Comparison of ENCODE assay signal across 18 mouse cellular contexts in genomic region chr11:65352516-65352915, GRCm38 (mm10).
"Had no signal": no experiment of that assay in that cellular context is flagged by ENCODE, and none has a peak within 500 bp of the region (broad histone marks: within the 10 kb centered on the region; RNA-seq: fewer than 3 reads in every experiment).

No protein-coding gene starts in this region.

- H3K9me3 ChIP-seq: liver, embryonic 13.5 days; megakaryocyte, embryonic 14.5 days; midbrain, embryonic 10.5 days; midbrain, embryonic 15.5 days; neural tube, embryonic 12.5 days; neural tube, embryonic 15.5 days; stomach, embryonic 15.5 days had no signal

- H3K9ac ChIP-seq: liver, embryonic 13.5 days; lung, embryonic 14.5 days; midbrain, embryonic 15.5 days; neural tube, embryonic 12.5 days; neural tube, embryonic 15.5 days; stomach, embryonic 15.5 days had no signal

- H3K27ac ChIP-seq: liver, embryonic 13.5 days; midbrain, embryonic 10.5 days; midbrain, embryonic 15.5 days; neural tube, embryonic 12.5 days; neural tube, embryonic 15.5 days; stomach, embryonic 15.5 days had no signal

- DNase-seq: kidney, adult 18-20 months; kidney, adult 9 months; kidney, postnatal 14 days; kidney, postnatal 4 days; left cerebral cortex, postnatal 4 days; liver, embryonic 13.5 days; lung, embryonic 14.5 days; lung, postnatal 36 days; right cerebral cortex, postnatal 25 days; spleen, adult 18-20 months; thymus, postnatal 25 days had no signal

- H3K4me3 ChIP-seq: liver, embryonic 13.5 days; megakaryocyte, embryonic 14.5 days; midbrain, embryonic 10.5 days; midbrain, embryonic 15.5 days; neural tube, embryonic 12.5 days; neural tube, embryonic 15.5 days; stomach, embryonic 15.5 days had no signal

- H3K4me2 ChIP-seq: liver, embryonic 13.5 days; lung, embryonic 14.5 days; midbrain, embryonic 15.5 days; neural tube, embryonic 12.5 days; neural tube, embryonic 15.5 days; stomach, embryonic 15.5 days had no signal

- H3K4me1 ChIP-seq: liver, embryonic 13.5 days; megakaryocyte, embryonic 14.5 days; midbrain, embryonic 15.5 days; neural tube, embryonic 12.5 days; neural tube, embryonic 15.5 days; stomach, embryonic 15.5 days had no signal

- H3K36me3 ChIP-seq: liver, embryonic 13.5 days; midbrain, embryonic 10.5 days; midbrain, embryonic 15.5 days; neural tube, embryonic 12.5 days; neural tube, embryonic 15.5 days; stomach, embryonic 15.5 days had no signal

- ATAC-seq: lung, postnatal 0 days; midbrain, embryonic 15.5 days had no signal

- H3K27me3 ChIP-seq: liver, embryonic 13.5 days; megakaryocyte, embryonic 14.5 days; midbrain, embryonic 15.5 days; neural tube, embryonic 12.5 days; neural tube, embryonic 15.5 days; stomach, embryonic 15.5 days had no signal
